Comparison of ENCODE assay signal across 15 mouse cellular contexts in the genomic region with DNA sequence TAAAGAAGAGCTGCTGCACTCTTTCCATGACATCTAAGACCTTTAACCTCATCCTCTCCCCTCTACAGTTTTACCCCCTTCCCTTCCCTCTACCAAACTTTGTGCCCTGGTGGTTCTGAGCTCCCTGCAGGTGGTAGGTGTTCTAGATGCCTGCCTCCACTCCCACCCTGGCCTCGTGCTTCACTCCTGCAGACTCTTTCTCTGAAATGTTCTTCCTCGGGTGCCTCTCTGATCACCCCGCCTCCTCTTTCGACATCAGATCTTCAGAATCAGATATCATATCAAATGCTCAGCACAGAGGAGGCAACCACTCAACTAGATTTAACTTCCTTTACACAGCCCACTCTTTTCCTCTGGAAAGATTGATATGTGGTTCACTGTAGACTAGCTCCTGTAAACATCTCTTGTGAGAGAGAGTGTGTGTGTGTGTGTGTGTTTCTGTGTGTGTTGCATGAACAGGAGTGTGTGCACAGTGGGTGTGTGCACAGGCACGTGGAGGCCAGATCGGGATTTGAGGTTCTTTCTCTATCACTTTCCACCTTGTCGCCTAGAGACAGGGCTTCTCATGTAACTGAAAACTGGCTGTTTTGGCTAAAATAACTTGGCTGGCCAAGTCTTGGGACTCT. TPM values are rescaled to one million over a fixed set of nuclear protein-coding genes. Genes with fewer than 3 reads are reported as not detected.
DNase-seq lines count a peak whose midpoint lies in the region; ATAC-seq lines count a peak whose summit lies in the region.
"Had no signal": no experiment of that assay in that cellular context is flagged by ENCODE, and none has a peak within 500 bp of the region (broad histone marks: within the 10 kb centered on the region; RNA-seq: fewer than 3 reads in every experiment).

No protein-coding gene starts in this region.

- ATAC-seq in kidney, embryonic 14.5 days (ENCODE audit: low FRiP score, low TSS enrichment): 0 out of 2 replicates have a peak, but pooled peaks have one; percentile 6
- ATAC-seq in CD4-positive, CD25-positive, alpha-beta regulatory T cell, adult 4 months: peak; percentile 74
- ATAC-seq in megakaryocyte progenitor cell, adult 5-6 weeks (replicated peaks; ENCODE audit: poor library complexity): peak; percentile 51
- no peak for ATAC-seq in frontal cortex, adult (ENCODE audit: low TSS enrichment)
- ATAC-seq: liver, embryonic 12.5 days had no signal

- H3K9me3 ChIP-seq in kidney, embryonic 14.5 days (ENCODE audit: control insufficient read depth, low read length): no peaks in the 10 kb centered on the region
- H3K9me3 ChIP-seq: hindbrain, embryonic 10.5 days; limb, embryonic 10.5 days; liver, embryonic 12.5 days had no signal

- 51% methylated on average over 7 of the region's 7 CpGs for WGBS in kidney, embryonic 14.5 days

- no peaks in the 10 kb centered on the region for H3K4me1 ChIP-seq in kidney, embryonic 14.5 days (ENCODE audit: control insufficient read depth, insufficient read depth, low read length)

- no peak for DNase-seq in kidney, adult 8-10 months
- DNase-seq in thymus, postnatal 0 days (ENCODE audit: low spot score): peak; percentile 49
- no peak for DNase-seq in adrenal gland, adult (ENCODE audit: inconsistent age in 2 of 2, low spot score in 1 of 2)
- DNase-seq in lung, postnatal 25 days (ENCODE audit: low spot score): no peak
- DNase-seq: cerebellum, postnatal 10 days; kidney, postnatal 14 days had no signal

- no peak overlapping the region for H3K4me2 ChIP-seq in kidney, embryonic 14.5 days (replicated peaks; ENCODE audit: low read depth, low read length)
- H3K4me2 ChIP-seq: liver, embryonic 12.5 days; midbrain, embryonic 11.5 days had no signal

- H3K36me3 ChIP-seq in kidney, embryonic 14.5 days (ENCODE audit: control insufficient read depth, insufficient read depth, low read length): no peaks in the 10 kb centered on the region
- H3K36me3 ChIP-seq: hindbrain, embryonic 10.5 days; limb, embryonic 10.5 days; liver, embryonic 12.5 days had no signal

- no peak overlapping the region for H3K9ac ChIP-seq in kidney, embryonic 14.5 days (ENCODE audit: low read depth, low read length)
- H3K9ac ChIP-seq: liver, embryonic 12.5 days had no signal

- H3K4me3 ChIP-seq in kidney, embryonic 14.5 days (ENCODE audit: low read length): no peak overlapping the region
- H3K4me3 ChIP-seq: hindbrain, embryonic 10.5 days; left cerebral cortex, adult 2 months; limb, embryonic 10.5 days; liver, embryonic 12.5 days had no signal

- H3K27me3 ChIP-seq in kidney, embryonic 14.5 days (ENCODE audit: control insufficient read depth, insufficient read depth, low read length): no peaks in the 10 kb centered on the region
- H3K27me3 ChIP-seq: liver, embryonic 12.5 days had no signal

- H3K27ac ChIP-seq in kidney, embryonic 14.5 days (ENCODE audit: low read depth, low read length): no peak overlapping the region
- H3K27ac ChIP-seq: hindbrain, embryonic 10.5 days; left cerebral cortex, adult 2 months; limb, embryonic 10.5 days; liver, embryonic 12.5 days had no signal

RNA-seq across cellular contexts. Expression of a gene that starts 7.4 kb away (rescaled TPM):
- 20.0 and 26.1 TPM in 2 replicates for polyA plus RNA-seq in kidney, embryonic 14.5 days (2014; fragmentation: Nextera tagmentation; extraction: Ambion mirVana)
- polyA plus RNA-seq in CD4-positive, CD25-positive, alpha-beta regulatory T cell, adult 4 months (2017; shearing (Covaris generic)): 10 to 100 TPM; 18.5 to 32.8 TPM
- 23.7 and 25.4 TPM in 2 replicates for total RNA-seq in megakaryocyte progenitor cell, adult 5-6 weeks (2015)
- 18.9 and 20.5 TPM in 2 replicates for total RNA-seq in megakaryocyte progenitor cell, adult 5-6 weeks (2017)
- 18.0 and 19.5 TPM in 2 replicates for polyA plus RNA-seq in thymus, postnatal 0 days (2015; fragmentation: Nextera tagmentation; extraction: Ambion mirVana)
